Mouse (Mus musculus): ENCODE results near the gene Cd109. TPM values are rescaled to one million over a fixed set of nuclear protein-coding genes. Genes with fewer than 3 reads are reported as not detected.
A peak's percentile ranks its signal among the peaks of the same experiment; 100 is the strongest.

The Cd109 gene
- polyA plus RNA-seq, 1 experiment from 2014 or later, result 5.9 TPM

DNA sequence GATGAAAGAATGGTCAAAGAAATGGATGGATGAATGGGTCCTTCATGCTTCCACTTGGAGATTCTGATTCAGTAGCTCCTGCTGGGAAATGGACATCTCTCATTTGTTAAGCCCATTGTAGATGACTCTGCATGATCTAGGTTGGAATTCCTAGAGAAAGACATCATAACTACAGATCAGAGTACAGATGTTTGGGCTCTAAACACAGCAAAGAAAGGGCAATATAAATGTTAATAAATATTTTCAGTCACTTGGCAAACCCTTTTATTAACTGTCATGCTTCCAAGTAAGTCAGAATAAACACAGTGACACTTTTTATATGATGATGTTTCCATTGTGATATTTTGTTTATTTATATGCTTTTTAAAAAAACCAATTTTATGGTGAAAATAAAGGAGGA lies 34.1 kb downstream of the Cd109 start:
- Histone ChIP-seq H3K27ac (no peak overlapping the region), H3K4me3 (replicated peaks) (no peak overlapping the region)
- no peak for ATAC-seq

DNA sequence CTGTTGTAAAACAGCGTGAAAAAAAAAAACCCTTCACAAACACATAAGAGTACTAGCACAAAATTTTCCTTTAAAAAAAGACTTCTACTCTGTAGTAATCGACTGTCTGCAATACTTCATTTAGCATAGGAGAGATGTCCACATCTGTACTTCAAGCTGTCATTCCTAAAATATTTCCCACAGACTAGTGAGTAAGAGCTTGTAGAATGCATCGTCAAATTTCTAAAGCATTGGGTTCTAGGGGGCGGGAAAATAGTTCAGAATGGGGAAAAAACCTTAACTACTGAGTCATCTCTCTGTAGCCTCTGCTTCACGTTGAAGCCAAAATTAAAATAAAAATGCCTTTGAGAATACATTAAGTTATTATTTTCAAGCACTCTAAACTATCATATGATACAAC lies 42.2 kb downstream of the Cd109 start:
- Histone ChIP-seq H3K9ac (no peak overlapping the region), H3K36me3 (no peaks in the 10 kb centered on the region), H3K27me3 (replicated peaks) (no peaks in the 10 kb centered on the region), H3K4me3 (replicated peaks) (no peak overlapping the region), H3K9me3 (no peaks in the 10 kb centered on the region), H3K4me1 (replicated peaks) (no peaks in the 10 kb centered on the region), H3K4me2 (replicated peaks) (no peak overlapping the region), H3K27ac (no peak overlapping the region)
- ATAC-seq, result no peak
- 69% methylated on average over 5 of the region's 5 CpGs for WGBS

More for the DNA sequence above, 34.1 kb downstream of the Cd109 start:
- no peaks in the 10 kb centered on the region for H3K27me3 ChIP-seq (replicated peaks)
- H3K4me2 ChIP-seq (replicated peaks), result no peak overlapping the region
- no peaks in the 10 kb centered on the region for H3K4me1 ChIP-seq (replicated peaks)
- no peaks in the 10 kb centered on the region for H3K9me3 ChIP-seq
- no peaks in the 10 kb centered on the region for H3K36me3 ChIP-seq
- H3K9ac ChIP-seq, result no peak overlapping the region

DNA sequence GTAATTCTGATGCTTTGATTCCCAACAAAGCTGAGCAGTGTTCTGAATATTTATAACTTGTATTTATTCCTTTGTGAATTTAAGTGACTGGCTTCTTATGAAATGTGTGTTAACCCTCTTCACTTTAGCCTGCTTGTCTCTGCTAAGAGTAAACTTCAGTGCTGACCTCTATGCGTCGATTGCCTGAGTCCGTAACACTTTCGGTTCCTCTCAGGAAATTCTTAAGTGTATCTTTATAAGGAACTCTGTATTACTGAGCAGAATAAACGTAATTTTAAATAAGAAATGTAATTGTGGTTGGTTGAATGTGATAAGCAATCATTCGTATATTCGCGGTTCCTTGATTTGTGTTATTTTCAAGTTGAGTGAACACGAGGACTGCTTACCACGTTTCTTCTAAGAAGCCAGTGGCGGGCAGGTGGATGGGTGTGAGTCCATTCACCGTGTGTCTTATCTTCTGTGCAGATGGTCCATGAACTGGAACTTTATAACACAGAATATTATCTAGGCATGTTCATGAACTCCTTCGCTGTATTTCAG lies 56.2 kb downstream of the Cd109 start:
- Histone ChIP-seq H3K4me2 (replicated peaks) (no peak overlapping the region), H3K27ac (no peak overlapping the region), H3K36me3 (no peaks in the 10 kb centered on the region), H3K27me3 (replicated peaks) (no peaks in the 10 kb centered on the region), H3K9me3 (no peaks in the 10 kb centered on the region), H3K4me3 (replicated peaks) (no peak overlapping the region), H3K4me1 (replicated peaks) (no peaks in the 10 kb centered on the region), H3K9ac (no peak overlapping the region)
- WGBS, result 86% methylated on average over 13 of the region's 13 CpGs
- ATAC-seq, result no peak

DNA sequence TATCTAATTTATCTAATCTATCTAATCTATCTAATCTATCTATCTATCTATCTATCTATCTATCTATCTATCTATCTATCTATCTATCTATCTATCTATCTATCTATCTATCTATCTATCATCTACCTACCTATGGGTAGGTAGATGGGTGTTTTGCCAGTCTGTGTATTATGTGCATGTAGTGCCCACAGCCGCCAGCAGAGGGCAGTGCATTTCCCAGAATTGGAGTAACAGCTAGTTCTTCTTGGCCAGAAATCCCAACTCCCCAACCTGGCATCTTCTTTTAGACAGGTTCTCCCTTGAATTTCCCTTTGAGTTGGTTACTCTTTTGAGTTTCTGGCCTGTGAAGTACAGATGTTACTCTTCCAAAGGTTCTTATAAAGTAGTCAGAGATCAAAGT lies 85.3 kb downstream of the Cd109 start:
- Histone ChIP-seq H3K36me3 (no peaks in the 10 kb centered on the region), H3K4me2 (replicated peaks) (no peak overlapping the region), H3K27ac (no peak overlapping the region), H3K4me3 (replicated peaks) (no peak overlapping the region), H3K9me3 (no peaks in the 10 kb centered on the region), H3K27me3 (replicated peaks) (no peaks in the 10 kb centered on the region), H3K4me1 (replicated peaks) (no peaks in the 10 kb centered on the region), H3K9ac (no peak overlapping the region)
- 13% methylated on average over 1 of the region's 1 CpGs for WGBS
- no peak for ATAC-seq

DNA sequence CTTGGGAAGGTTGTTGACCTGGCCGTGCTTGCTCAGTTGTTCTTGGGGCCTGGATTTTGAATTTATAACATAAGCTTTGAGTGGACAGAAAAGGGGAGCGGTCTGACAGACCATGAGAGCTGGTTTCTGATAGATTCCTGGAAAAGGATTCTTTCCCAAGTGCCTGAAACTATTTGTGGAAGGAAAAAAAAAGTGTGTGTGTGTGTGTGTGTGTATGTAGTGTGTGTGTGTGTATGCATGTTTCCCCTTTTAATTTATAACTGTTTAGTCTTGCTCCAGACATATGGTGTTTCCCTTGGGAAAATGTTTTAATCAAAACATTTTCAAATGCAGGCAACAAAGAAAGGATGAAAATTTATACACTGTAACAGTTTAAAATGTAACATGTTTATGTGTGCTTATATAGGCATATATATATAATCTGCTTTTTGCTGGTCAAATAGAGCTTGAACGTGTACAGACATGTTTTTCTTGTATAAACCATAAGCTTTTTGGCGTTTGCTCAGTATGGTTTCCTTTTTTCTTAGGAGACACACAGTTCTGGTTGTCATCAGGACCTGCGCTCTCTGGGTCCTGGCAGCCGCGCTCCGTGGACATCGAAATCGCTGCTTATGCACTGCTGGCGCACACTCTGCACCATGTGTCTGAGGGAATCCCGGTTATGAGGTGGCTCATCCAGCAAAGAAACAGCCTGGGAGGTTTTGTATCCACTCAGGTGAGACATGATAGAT lies 87.3 kb downstream of the Cd109 start:
- Histone ChIP-seq H3K9ac (no peak overlapping the region), H3K27ac (peak overlapping the region; percentile 66), H3K4me3 (replicated peaks) (no peak overlapping the region), H3K4me2 (replicated peaks) (no peak overlapping the region), H3K27me3 (replicated peaks) (no peaks in the 10 kb centered on the region), H3K4me1 (replicated peaks) (no peaks in the 10 kb centered on the region), H3K36me3 (no peaks in the 10 kb centered on the region), H3K9me3 (no peaks in the 10 kb centered on the region)
- whole genome bisulfite sequencing, result 44% methylated on average over 12 of the region's 12 CpGs
- peak; percentile 74 for ATAC-seq

DNA sequence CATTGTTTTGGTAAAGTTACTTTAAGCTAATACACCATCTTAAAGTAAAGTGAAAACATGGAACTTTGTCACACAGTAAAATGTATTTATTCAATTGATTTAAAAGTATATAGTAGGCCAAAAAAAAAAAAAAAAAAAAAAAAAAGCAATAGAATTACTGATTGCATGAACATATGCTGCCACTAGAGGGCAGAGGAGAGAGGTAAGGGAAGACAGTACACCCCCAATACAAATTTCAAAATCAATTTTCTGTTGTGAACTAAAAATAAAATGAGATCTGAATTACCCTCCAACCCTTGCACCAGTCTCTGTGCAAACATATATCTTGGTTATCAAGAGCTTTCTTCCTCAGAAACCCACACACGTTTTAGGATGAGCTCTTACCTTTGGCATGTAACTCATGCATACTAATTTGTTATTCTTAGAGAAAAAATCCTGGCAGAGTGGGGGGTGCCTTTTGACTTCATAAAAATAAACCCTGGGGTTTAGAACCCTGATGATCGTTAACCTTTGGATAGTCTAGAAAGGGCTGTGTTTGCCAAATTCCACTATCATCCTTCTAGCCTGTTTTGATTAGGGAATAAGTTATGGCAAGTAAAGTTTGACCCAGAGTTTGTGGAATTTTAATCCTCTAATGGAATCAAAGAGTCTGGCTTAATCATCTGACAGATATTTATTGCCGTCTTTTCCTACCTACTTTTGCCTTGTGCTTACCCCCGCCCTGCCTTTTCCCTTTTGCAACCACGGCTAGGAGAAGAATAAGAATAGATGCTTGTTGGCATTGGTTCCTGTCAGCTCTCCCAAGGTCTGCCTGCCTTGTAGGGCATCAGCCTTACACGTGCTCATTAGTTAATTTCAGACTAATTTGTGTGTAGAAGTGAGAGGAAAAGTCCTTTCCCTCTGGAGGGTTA lies 105.8 kb downstream of the Cd109 start:
- Histone ChIP-seq H3K27ac (no peak overlapping the region), H3K9me3 (0 out of 2 replicates have a peak, but pooled peaks cover 3% of the 10 kb centered on the region), H3K9ac (no peak overlapping the region), H3K36me3 (no peaks in the 10 kb centered on the region), H3K4me3 (replicated peaks) (no peak overlapping the region), H3K4me2 (replicated peaks) (no peak overlapping the region), H3K4me1 (replicated peaks) (no peaks in the 10 kb centered on the region), H3K27me3 (replicated peaks) (no peaks in the 10 kb centered on the region)
- 62% methylated on average over 6 of the region's 6 CpGs for WGBS
- ATAC-seq, result no peak

DNA sequence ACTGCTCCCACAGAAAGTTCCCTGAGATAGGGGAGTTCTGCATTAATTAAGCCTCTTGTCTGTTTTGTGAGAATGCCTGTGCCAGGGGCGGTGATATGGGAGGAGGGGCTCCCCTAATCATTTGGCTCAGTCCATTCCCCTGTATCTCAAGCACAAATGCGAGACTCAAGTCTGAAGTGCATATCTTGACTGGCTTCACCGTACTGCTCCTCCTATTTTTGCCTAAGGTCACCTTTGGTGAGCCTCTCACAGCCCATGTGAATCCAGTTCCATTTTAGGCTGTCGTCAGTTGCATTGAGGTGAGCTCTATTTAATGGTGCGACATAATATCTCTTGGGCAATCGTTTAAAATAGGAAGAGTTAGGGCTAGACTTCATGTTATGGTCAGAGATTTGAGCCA lies 116.6 kb downstream of the Cd109 start:
- H3K9ac ChIP-seq, result no peak overlapping the region
- 77% methylated on average over 6 of the region's 6 CpGs for WGBS
- no peak overlapping the region for H3K27ac ChIP-seq
- no peaks in the 10 kb centered on the region for H3K36me3 ChIP-seq
- no peak overlapping the region for H3K4me2 ChIP-seq (replicated peaks)
- no peak for ATAC-seq
- H3K4me1 ChIP-seq (replicated peaks), result no peaks in the 10 kb centered on the region
- H3K9me3 ChIP-seq, result no peaks in the 10 kb centered on the region
- H3K4me3 ChIP-seq (replicated peaks), result no peak overlapping the region
- no peaks in the 10 kb centered on the region for H3K27me3 ChIP-seq (replicated peaks)

DNA sequence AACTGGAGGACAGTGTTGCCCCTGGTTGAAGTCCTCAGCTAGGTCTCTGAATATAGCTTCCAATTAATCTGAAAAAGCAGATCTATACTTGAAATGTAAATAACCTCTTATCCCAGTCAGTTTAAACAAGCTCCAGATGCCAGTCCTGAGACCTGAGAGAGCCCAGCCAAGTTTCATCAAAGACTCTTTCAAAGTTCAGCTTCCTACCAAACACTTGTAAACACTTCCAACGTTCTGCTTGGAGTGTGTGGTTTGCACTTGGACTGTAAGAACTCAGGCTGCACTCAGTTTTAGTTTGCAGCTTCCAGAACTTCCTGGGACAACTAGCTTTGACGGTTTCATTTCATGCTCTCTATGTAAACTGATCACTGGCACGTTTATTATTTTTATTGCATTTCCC lies 120.2 kb downstream of the Cd109 start:
- no peak for ATAC-seq
- H3K9ac ChIP-seq, result no peak overlapping the region
- no peaks in the 10 kb centered on the region for H3K9me3 ChIP-seq
- H3K36me3 ChIP-seq, result no peaks in the 10 kb centered on the region
- no peaks in the 10 kb centered on the region for H3K27me3 ChIP-seq (replicated peaks)
- 37% methylated on average over 3 of the region's 3 CpGs for WGBS
- H3K27ac ChIP-seq, result no peak overlapping the region
- H3K4me3 ChIP-seq (replicated peaks), result no peak overlapping the region
- H3K4me2 ChIP-seq (replicated peaks), result no peak overlapping the region
- H3K4me1 ChIP-seq (replicated peaks), result no peaks in the 10 kb centered on the region

DNA sequence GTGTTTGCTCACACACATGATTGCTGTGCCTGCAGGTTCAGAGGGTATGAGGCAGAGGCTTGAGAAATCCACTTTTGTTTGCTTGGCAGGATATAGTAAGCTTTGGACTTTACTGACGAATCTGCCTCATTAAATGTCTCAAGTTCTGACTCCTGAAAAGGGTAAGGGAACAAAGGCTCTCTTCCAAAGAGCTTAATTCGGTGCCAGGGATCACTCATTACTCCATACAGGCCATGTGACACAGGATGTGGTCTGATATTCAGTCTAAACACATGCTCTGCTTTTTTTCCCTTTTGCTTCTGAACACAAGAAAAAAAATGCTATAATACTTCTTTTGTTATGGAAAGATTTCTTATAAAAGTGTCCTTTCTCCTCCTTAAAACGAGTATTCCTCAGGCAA lies 126.7 kb downstream of the Cd109 start:
- H3K4me2 ChIP-seq (replicated peaks), result no peak overlapping the region
- H3K9me3 ChIP-seq, result no peaks in the 10 kb centered on the region
- no peaks in the 10 kb centered on the region for H3K27me3 ChIP-seq (replicated peaks)
- H3K4me1 ChIP-seq (replicated peaks), result no peaks in the 10 kb centered on the region
- H3K9ac ChIP-seq, result no peak overlapping the region
- no peaks in the 10 kb centered on the region for H3K36me3 ChIP-seq
- H3K4me3 ChIP-seq (replicated peaks), result no peak overlapping the region
- H3K27ac ChIP-seq, result no peak overlapping the region
- no peak for ATAC-seq
- WGBS, result 64% methylated on average over 3 of the region's 3 CpGs

DNA sequence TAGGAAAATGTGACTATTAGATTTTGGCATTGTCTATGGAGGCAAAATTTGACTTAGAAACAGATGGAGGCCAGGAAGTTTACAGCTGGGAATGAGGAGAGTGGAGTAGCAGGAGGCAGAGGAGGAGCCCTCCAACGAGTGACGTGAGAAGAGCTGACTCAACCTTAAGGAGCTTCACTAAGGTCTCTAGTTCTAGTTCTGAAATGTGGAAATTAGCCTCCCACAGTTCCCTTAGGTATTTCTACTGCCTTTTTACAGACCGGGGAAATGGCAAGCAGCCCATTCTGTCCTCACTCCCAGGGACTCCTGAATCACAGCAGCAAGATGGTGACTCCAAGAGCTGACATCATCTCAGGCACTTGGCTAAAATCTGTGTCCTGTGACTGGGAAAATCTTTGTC lies 134.9 kb downstream of the Cd109 start:
- no peak for ATAC-seq
- Histone ChIP-seq H3K9ac (no peak overlapping the region), H3K36me3 (no peaks in the 10 kb centered on the region), H3K4me3 (replicated peaks) (no peak overlapping the region), H3K27ac (no peak overlapping the region), H3K9me3 (no peaks in the 10 kb centered on the region), H3K4me1 (replicated peaks) (no peaks in the 10 kb centered on the region), H3K4me2 (replicated peaks) (no peak overlapping the region), H3K27me3 (replicated peaks) (no peaks in the 10 kb centered on the region)
- WGBS, result 50% methylated on average over 3 of the region's 3 CpGs

Measured in intestine, embryonic 15.5 days (tissue).